Mouse (Mus musculus) adrenal gland, adult 8-10 months (tissue): Measurements from ENCODE around the gene C530025M09Rik. TPM values are rescaled to one million over a fixed set of nuclear protein-coding genes. Genes with fewer than 3 reads are reported as not detected.

Experiments
- DNase-seq: peaks from one replicate; pipeline ENCODE4 v3.0.0; 2022
- total RNA-seq, 4 experiments: library from RNA; stranded (reverse); gene quantifications; 2 replicates each; pipeline ENCODE4 v1.2.4; 2022

Gene C530025M09Rik
- not detected for total RNA-seq

DNA sequence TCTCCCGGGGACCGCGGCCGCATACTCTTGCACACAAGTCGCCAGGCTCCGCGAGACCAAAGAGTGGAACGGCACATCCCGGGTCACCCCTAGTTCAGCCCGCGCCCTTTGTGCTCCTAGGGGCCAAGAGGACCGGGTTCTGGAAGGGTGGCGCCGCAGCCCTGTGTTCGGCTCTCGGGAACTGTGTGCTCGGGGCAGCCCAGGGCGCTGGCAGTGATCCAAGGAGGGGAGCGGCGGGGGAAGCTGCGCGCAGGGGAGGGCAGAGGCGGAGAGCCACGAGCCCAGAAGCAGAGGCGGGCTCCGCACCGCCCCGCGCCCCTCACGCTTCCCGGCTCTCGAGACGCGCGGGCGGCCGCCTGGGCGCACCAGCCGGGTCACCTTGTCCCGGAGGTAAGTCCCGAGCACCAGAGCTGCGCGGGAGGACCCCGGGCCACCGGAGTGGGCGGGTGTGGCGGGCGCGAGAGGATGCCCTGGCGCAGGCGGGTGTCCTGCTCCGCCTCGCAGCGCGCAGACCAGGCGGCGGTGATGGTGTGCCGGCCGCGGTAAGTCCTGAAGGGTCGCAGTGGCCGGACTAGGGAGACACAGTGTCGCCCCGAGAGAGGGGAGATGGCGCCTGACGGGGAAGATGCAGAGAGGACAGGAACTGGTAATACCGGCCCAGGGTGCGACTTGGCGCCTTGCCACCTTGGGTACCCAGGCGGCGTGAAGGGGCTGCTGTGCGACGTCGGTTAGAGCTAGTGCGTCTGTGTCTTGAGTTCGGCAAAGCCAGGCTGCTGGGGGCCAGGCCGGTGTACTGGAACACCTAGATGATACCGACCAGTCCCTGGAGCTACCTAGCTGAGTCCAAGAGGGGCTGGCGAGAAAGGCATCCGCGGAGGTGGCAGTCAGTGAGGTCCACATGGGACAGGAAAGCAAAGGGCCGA, at the start of gene C530025M09Rik:
TSS of gene C530025M09Rik (minus strand) at position 678 of the 923 bp plus-strand sequence.
- DNase-seq, result no peak

- DNase-seq, result no peak
Observed at GRCm38 (mm10) chr2:149877954-149878353, 46.9 kb upstream of the C530025M09Rik start.

- no peak for DNase-seq
Observed at GRCm38 (mm10) chr2:149873346-149873745, 42.3 kb upstream of the C530025M09Rik start.

- DNase-seq, result no peak
Observed at GRCm38 (mm10) chr2:149872496-149872895, 41.5 kb upstream of the C530025M09Rik start.

- no peak for DNase-seq
Observed at GRCm38 (mm10) chr2:149870496-149870895, 39.5 kb upstream of the C530025M09Rik start.

DNA sequence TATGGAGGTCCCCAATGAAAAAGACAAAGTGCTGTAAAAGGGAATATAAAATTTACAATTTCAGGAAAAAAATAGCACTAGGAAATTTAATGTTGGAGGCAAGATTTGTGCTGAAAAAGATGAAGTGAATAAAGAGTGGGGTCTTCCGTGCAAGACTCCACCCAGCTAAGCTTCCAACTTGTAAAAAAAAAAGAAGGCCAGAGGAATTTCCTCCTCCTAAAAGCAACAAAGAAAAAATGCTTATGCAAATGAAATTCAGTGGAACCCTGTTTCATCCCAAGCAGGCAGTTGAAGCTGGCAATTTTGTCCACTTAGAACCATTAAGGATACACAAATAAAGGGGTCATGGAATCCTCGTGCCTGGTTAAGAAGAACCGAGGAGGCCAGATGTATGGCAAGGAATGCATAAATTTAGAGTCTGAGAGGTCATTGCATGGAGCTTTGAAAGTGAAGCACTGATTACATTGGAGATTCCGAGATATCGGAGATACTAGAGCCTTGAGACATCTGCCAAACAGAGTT, 35.0 kb upstream of the C530025M09Rik start:
- DNase-seq, result no peak

GRCm38 (mm10) chr2:149861002-149861401, 30.0 kb upstream of the C530025M09Rik start:
- DNase-seq, result no peak

DNA sequence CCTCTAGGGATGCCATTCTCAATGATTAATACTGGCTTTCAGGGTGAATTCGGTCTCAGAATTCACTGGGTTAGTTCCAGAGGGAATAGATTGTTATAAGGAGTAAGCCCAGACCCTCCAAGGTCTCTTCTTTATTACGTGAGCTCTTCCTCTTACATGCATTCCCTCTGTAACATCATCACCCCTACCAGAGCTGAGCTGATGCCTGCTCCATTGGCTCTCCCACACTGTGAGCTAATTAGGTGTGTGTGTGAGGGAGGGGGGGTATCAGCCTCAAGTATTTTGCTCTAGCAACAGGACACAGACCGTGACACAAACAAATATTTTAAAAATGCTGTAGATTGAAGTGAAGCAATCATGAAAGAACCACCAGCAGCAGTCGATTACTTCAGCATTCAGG, 17.8 kb upstream of the C530025M09Rik start:
- no peak for DNase-seq

GRCm38 (mm10) chr2:149844575-149844974, 13.6 kb upstream of the C530025M09Rik start:
- no peak for DNase-seq

GRCm38 (mm10) chr2:149839666-149840065, 8.7 kb upstream of the C530025M09Rik start:
- no peak for DNase-seq

- DNase-seq, result no peak
Observed at GRCm38 (mm10) chr2:149836471-149837135, 5.6 kb upstream of the C530025M09Rik start.

DNA sequence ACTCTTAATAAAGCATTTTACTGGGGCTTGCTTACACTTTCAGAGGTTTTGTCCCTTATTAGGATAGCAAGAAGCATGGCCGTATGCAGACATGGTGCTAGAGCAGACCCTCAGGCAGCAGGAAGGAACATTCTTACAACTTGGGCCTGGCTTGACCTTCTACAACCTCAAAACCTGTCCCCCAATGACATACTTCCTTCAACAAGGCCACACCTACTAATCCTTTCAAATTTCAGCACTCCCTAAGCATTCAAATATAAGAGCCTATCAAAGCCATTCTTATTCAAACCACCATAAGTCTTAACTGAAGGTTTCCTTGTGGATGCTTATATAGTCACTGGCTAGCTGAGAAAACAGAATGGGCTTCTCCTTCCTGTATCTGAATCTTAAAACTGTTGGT, 4.1 kb upstream of the C530025M09Rik start:
- no peak for DNase-seq

GRCm38 (mm10) chr2:149832301-149832700, 1.3 kb upstream of the C530025M09Rik start:
- DNase-seq, result no peak

DNA sequence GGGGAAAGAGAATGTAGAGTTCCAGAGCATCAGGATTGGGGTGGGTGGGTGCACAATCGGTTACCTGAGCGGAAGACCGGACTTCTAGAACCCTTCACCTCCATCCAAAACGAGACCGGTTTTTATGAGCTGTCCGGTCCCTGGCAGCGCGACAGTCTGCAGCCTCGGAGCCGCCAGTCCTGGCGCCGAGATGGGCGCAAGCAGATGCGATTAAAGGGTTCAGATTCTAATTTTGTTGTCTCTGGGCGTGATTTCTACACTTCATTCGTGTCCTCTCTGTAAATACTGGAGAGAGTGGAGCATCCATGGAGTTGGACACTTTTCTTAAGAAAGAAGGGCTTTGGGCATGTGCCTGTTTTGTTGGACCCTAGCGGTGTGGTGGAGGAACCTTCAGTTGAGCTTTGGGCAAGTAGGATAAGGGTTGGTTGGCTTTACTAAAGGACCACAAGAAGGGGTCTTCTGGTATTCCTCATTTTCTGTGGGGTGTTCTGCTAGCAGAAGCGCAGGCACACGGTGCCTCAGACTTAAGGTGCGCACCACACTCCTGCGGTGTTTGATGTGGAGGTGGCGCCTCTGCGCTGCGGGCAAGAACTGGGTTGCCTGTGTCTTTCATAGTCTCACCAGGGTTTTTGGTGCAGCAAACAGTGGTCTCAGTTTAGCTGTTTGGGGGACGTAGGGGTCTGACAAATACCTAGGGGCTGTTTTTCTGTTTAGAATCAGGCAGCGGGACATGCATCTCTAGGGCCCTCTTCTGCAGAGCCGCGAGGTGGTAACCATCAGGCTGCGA, 639 bp upstream of the C530025M09Rik start:
- no peak for DNase-seq

- DNase-seq, result no peak
Observed at GRCm38 (mm10) chr2:149829955-149830535, 968 bp downstream of the C530025M09Rik start.

DNA sequence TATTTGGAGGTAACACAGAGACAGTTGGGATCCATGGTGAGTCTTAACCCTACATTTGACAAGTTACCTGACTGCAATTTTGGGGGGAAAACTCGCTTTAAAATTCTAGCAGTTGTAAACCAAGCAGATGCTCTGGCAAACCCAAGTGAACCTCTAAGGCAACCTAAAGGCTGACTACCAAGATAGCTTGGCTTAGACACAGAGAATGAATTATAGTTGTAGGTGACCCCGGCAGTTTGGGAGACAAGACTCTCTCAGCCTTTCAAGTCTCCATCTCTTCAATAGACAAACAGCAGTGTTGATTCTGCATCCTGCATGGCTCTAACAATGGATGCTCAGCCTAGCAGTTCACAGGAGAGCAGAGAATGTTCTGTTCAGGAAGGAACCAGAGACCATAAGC, 2.1 kb downstream of the C530025M09Rik start, which contains the start of gene Syndig1:
TSS of gene Syndig1 (plus strand) at position 301 of the 400 bp plus-strand sequence.
- DNase-seq, result no peak

GRCm38 (mm10) chr2:149820201-149820600, 10.8 kb downstream of the C530025M09Rik start:
- DNase-seq, result no peak

DNA sequence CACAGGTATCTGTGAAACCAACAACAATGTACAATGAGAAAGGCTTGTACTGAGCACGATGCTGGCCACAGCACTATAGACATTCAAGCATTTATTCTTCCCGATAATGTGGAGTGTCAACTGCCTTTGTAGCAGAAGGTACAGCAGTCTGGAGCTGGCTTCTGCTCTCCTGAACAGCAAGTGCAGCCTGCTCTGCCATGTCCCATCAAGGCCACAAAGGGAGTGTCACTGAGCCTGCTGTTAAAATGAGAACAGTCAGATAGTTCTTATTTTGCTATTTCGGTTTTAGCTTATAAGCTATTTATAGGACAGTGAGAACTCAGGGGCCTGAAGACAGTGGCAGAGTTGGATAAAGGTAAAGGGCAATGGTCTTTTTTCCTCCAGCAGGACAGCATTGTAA, 11.3 kb downstream of the C530025M09Rik start:
- DNase-seq, result no peak

DNA sequence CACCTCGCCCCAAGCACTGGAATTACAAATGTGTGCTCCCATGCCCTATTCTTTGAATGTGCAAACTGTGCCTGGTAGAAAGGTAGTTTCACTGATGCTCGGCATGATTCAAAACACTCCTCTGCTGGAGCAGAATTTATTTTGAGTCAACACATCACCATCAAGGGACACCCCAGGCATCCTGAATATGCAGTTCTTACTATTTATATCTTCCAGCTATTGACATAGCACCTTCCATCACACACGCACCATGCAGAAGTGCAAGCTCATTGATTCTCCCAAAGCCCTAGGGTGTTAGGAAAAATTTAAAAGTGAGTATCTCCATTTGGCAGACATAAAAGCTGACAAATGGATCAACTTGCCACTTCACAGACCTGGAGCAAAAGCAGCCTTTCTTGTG, 12.6 kb downstream of the C530025M09Rik start:
- no peak for DNase-seq

- no peak for DNase-seq
Observed at GRCm38 (mm10) chr2:149812899-149813298, 18.1 kb downstream of the C530025M09Rik start.

- no peak for DNase-seq
Observed at GRCm38 (mm10) chr2:149805256-149805655, 25.8 kb downstream of the C530025M09Rik start.

DNA sequence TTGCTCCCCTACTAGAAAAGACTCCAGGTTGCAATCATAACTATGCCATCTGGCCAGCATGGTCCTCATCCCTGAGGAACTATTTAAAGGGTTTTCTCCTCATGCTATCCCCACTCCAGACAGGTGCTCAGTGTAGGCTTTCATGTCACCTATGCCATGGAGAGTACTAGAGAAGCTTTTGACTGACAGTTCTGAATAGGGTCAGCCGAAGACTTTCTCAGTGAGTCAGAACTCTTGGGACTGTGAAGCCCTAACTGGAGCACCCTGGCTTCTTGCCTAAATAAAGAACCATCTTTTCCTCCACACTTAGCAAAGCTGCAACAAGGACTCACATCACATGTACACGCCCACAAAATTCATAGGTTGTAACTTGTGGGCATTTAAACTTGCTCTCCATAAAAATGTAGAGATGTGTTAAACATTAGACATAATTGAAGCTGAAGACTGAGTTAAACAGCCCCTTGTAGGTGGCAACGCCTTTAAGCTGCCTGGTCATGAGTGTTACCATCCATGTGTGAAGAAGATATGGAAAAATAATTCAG, 26.3 kb downstream of the C530025M09Rik start:
- DNase-seq, result no peak
